Mouse (Mus musculus) bone marrow macrophage, adult 2 months (primary cell): ENCODE data around the gene Mrfap1. TPM values are rescaled to one million over a fixed set of nuclear protein-coding genes. Genes with fewer than 3 reads are reported as not detected.

Experiments used
- H3K27ac ChIP-seq: 2 replicates; pipeline ENCODE4 v1.5.1; 2012; ENCODE audit warnings: low read depth, low read length; ENCODE audit not compliant: insufficient read depth
- H3K4me1 ChIP-seq: 2 replicates; pipeline ENCODE4 v1.6.1; 2012; ENCODE audit warnings: low read length; ENCODE audit not compliant: control insufficient read depth, insufficient read depth
- H3K4me3 ChIP-seq: 2 replicates; pipeline ENCODE4 v1.5.1; 2012; ENCODE audit warnings: mild to moderate bottlenecking, low read length, moderate library complexity; ENCODE audit not compliant: insufficient read depth
- CTCF ChIP-seq: IDR thresholded peaks from 2 replicates; pipeline ENCODE4 v1.5.1; 2012; ENCODE audit warnings: low read depth, mild to moderate bottlenecking, low read length, moderate library complexity
- POLR2A ChIP-seq: IDR thresholded peaks from 2 replicates; pipeline ENCODE4 v1.6.1; 2012; ENCODE audit warnings: mild to moderate bottlenecking, low read depth, low read length, borderline replicate concordance
- polyA plus RNA-seq: library from polyadenylated mRNA; stranded (reverse); fragments of >200 nt; gene quantifications from 2 replicates; pipeline ENCODE4 v1.2.4, GENCODE M21; 2012; ENCODE audit not compliant: missing spikeins, insufficient read depth, insufficient read length

Gene Mrfap1
- polyA plus RNA-seq, 1 experiment = 280 TPM

DNA sequence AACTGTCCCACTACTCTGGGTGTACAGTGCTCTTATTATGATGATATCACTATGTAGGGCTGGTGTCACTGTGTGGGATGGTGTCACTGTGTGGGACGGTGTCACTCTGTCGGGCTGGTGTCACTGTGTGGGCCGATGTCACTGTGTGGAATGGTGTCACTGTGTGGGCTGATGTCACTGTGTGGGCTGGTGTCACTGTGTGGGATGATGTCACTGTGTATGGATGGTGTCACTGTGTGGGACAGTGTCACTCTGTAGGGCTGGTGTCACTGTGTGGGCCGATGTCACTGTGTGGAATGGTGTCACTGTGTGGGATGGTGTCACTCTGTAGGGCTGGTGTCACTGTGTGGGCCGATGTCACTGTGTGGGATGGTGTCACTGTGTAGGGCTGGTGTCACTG, 10.5 kb downstream of the Mrfap1 start:
- Histone ChIP-seq H3K27ac (no peak overlapping the region), H3K4me3 (no peak overlapping the region), H3K4me1 (peaks cover under 1% of the 10 kb centered on the region)
- no peak for TF ChIP-seq CTCF
- no peak for TF ChIP-seq POLR2A

DNA sequence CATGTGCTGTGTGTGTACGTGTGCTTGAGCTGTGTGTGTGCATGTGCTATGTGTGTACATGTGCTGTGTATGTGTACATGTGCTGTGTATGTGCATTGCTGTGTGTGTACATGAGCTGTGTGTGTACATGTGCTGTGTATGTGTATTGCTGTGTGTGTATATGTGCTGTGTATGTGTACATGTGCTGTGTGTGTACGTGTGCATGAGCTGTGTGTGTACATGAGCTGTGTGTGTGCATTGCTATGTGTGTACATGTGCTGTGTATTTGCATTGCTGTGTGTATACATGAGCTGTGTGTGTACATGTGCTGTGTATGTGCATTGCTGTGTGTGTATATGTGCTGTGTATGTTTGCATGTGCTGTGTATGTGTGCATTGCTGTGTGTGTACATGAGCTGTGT, 17.1 kb downstream of the Mrfap1 start:
- no peak for TF ChIP-seq CTCF
- no peak for TF ChIP-seq POLR2A
- H3K4me3 ChIP-seq = no peak overlapping the region
- H3K4me1 ChIP-seq = no peaks in the 10 kb centered on the region
- no peak overlapping the region for H3K27ac ChIP-seq

DNA sequence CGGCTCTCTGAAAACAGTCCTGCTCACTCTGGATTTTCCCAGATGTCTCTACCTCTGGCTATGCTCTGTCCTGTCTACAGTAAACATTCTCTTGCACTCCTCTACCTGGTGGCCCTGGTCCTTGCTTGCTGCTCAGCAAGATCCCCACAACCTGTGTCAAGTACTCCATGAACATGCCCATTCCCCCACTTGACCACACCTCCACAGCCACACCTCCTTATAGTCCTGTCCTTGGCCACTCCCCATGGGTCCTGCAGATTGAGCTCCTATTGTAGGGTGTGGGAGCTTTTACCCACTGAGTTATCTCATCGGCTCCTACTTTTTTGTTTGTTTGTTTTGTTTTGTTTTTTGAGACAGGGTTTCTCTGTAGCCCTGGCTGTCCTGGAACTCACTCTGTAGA, 17.7 kb downstream of the Mrfap1 start:
- no peaks in the 10 kb centered on the region for H3K4me1 ChIP-seq
- TF ChIP-seq CTCF = no peak
- TF ChIP-seq POLR2A = no peak
- H3K4me3 ChIP-seq = no peak overlapping the region
- no peak overlapping the region for H3K27ac ChIP-seq

DNA sequence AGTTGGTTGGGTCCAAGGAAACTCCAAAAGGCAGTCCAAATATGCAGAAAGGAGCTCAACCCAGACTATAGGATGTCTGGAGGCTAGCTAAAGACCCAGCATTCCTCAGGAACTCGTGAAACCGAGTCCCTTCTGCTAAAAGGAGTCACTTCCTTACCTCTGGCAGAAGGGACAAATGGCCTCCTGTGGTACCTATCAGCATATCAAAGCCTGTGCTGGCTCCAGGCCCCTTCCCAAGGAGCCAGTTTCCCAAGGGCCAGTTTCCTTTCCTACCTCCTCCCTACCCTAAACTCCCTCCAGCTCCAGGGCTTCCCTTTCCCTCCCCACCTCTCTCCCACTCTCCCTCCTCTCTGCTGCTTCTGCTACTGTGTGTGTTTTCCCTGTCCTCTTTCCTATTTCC, 19.4 kb downstream of the Mrfap1 start:
- H3K4me1 ChIP-seq = no peaks in the 10 kb centered on the region
- no peak overlapping the region for H3K27ac ChIP-seq
- H3K4me3 ChIP-seq = no peak overlapping the region
- TF ChIP-seq POLR2A = no peak
- TF ChIP-seq CTCF = no peak

DNA sequence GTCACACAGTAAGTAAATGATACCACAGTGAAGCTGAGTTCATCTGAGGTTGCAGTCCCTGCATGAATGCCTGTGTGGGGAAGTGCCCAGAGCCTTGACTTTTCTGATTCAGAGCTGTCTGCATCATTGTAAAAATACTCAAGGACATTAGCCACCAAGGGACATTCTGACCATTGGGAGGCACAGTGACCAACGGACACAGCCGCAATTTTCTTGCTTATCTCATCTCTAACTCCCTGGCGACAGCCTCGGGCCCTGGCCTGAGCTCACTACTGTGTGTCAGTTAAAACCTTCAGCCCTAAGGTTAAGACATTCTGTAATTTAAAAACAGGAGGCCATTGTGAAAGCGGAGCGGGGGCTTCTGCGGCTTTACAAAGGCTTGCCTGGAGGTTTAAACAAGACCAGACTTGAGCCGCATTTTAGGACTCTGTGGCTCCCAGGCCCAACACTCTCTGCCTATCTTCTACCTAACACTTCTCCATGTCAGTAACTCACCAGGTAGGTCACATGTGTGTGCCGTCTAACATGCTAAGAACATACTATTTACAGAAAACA, 20.5 kb downstream of the Mrfap1 start:
- no peak overlapping the region for H3K4me3 ChIP-seq
- TF ChIP-seq CTCF (no peak), POLR2A (no peak)
- no peaks in the 10 kb centered on the region for H3K4me1 ChIP-seq

DNA sequence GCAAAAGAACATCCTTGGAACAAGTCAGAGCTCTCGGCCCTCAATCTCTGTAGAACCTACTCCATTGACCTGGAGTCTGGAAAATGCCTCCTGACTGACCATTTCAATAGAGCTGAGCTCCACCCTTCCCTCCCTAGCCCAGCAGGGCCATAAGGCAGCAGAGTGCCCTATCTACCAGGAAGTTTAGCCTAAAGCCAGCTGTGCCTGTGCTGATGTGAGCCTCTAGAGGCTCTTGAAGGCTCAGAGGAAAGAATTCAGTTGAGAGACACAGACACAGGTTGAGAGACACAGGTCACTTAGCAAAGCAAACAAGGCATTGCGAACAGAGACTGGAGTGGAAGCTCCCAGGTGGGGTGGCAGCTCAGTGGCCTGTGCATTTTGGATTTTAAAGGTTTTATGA, 21.3 kb downstream of the Mrfap1 start:
- Histone ChIP-seq H3K4me3 (no peak overlapping the region), H3K4me1 (no peaks in the 10 kb centered on the region), H3K27ac (no peak overlapping the region)
- no peak for TF ChIP-seq CTCF
- no peak for TF ChIP-seq POLR2A

More for the DNA sequence above, 20.5 kb downstream of the Mrfap1 start:
- no peak overlapping the region for H3K27ac ChIP-seq

DNA sequence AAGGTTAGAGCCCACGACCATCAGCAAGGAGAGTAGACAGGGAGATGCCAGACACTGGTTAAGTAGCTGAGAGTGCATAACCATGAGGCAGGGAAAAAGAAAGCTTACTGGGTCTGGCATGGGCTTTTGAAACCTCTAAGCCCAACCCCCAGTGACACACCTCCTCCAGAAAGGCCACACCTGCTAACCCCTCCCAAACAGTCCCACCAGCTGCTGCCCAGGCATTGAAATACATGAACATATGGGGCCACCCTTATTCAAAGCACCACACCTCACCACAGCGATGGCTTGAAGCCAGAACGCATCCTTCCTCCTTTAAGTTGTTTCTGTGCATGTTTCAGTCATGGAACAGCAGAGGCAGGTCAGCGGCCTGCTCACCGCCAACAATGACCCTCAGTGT, 24.0 kb downstream of the Mrfap1 start:
- no peak for TF ChIP-seq POLR2A
- no peak for TF ChIP-seq CTCF
- H3K27ac ChIP-seq = no peak overlapping the region

DNA sequence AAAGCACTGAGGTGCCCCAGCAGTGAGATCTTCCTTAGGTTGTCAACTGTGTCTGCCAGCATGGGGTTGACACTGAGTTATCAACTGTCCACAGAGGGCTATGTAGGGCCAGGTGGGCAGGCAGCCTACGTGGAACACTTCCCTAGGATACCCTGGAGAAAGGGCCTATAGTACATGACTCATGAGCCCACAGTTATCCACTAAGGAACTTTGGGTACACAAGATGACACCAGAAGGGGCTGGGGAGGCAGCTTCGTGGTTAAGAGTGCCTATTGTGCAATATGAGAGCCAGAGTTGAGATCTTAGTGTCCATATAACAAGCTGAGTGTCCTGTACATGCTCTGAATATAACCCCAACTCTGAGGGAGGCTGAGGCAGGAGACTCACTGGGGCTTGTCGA, 27.0 kb downstream of the Mrfap1 start:
- H3K27ac ChIP-seq = no peak overlapping the region
- H3K4me1 ChIP-seq = no peaks in the 10 kb centered on the region
- no peak overlapping the region for H3K4me3 ChIP-seq
- TF ChIP-seq POLR2A (no peak), CTCF (no peak)

More for the DNA sequence above, 24.0 kb downstream of the Mrfap1 start:
- H3K4me1 ChIP-seq = no peaks in the 10 kb centered on the region
- H3K4me3 ChIP-seq = no peak overlapping the region

DNA sequence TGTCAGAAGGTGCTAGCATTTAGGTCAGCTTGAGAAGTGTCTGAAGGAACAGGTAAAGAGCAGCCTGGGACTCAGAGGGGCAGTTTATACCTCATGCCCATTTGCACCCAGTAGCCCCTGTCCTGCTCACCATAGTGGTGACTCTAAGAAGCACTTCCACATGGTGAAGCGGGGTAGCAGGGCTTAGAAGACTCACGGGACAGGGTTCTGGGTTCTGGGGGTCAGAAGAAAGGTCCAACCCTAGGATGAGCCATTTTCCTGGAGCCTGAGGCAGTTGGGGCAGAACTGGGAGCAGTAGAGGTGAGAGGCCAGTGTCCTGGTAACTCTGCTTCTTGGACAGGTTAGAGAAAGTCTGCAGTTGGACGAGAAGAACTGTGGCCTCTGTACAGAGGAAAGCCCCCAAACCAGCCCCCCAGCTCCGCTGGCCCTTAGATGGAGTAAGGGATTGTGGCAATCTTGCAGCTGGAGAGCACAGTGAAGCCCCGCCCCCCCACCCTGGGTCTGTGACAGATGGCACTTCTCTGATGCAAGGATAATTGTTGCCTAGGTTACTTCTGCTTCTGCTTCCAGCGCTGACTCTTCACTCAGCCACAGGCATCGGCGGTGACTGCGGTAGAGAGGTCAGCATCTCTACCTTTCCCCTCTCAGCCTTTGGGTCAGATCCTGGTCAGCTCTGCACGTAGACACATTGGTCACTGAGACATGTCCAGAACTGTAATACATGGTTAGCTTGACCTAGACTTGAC, 29.4 kb downstream of the Mrfap1 start:
- TF ChIP-seq CTCF (no peak), POLR2A (no peak)
- no peak overlapping the region for H3K27ac ChIP-seq
- no peak overlapping the region for H3K4me3 ChIP-seq
- no peaks in the 10 kb centered on the region for H3K4me1 ChIP-seq

DNA sequence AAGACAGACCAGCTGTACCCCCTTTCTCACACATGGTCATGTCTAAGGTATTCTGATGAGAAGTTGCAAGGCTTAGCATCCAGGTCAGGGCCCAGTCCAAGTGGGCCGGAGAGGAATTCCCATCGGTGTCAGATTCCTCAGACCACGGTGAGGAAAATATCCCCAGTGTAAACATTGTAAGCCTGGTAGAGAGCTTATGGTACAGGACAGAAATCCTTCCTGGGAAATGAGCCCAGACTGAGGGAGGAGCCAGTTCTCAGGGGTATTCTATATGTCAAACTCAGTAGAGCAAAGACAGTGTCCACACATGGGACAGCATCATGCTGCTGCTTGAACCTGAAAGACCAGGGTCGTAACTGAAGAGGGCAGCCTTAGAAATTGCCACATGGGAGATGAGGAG, 36.7 kb downstream of the Mrfap1 start:
- no peak overlapping the region for H3K4me3 ChIP-seq
- H3K4me1 ChIP-seq = no peaks in the 10 kb centered on the region
- TF ChIP-seq CTCF (no peak), POLR2A (no peak)
- H3K27ac ChIP-seq = no peak overlapping the region

DNA sequence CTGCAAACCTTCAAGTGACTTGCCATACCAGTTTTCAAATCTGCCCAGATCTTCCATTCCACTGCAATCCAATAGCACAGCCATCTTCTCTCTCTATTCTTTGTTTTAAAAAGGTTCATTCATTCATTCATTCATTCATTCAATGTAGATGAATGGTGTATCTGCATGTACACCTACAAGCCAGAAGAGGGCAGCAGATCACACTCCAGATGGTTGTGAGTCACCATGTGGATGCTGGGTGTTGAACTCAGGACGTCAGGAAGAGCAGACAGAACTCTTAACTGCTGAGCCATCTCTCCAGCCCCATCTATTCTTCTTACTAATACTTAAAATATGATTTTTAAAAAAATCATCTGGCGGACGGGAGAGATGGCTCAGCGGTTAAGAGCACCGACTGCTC, 39.5 kb downstream of the Mrfap1 start:
- Histone ChIP-seq H3K27ac (no peak overlapping the region), H3K4me3 (no peak overlapping the region), H3K4me1 (peaks cover 8% of the 10 kb centered on the region)
- TF ChIP-seq CTCF (no peak), POLR2A (no peak)
